Mouse (Mus musculus) megakaryocyte-erythroid progenitor cell, adult 5-6 weeks (primary cell): ENCODE measurements at regions not wholly inside any gene's neighbourhood (a gene's known extent, or its start where the extent isn't known, plus 50 kb on each side); places are given as distances from the start of the nearest gene placed in this dataset.

ENCODE experiments used
- ATAC-seq: replicated peaks from 2 replicates; pipeline ENCODE4 v1.8.0; 2016; ENCODE audit warnings: mild to moderate bottlenecking, inconsistent platforms; ENCODE audit not compliant: severe bottlenecking, poor library complexity, low FRiP score, low TSS enrichment

GRCm38 (mm10) chr4:32074399-32075296 lies 110.8 kb downstream of the Map3k7 start:
- no peak for ATAC-seq

DNA sequence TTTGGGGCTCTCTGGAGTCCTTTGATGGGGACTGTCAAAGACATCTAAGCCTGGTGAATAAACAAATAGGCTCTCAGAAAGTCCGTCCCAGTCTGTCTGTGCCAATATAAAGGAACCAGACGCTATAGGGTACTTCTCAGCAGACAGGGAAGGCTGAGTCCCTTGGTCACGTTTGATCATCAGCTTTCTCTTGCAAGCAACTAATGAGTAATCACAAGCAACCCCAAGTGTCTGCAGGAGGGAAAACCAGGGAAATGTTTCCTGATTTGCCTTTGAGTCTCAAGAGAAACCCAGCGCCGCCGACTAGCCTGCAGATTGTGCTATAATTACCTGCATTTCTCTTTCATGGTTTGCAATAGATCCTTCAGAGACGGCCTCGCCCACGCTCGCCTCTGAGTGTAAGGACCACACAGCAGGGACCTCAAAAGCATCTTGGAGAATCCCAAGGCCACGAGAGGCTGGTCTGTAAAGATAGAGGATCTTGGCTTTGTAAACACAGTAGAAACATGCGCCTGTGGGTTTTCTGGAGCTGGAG lies 112.6 kb downstream of the Map3k7 start:
- ATAC-seq: no peak

DNA sequence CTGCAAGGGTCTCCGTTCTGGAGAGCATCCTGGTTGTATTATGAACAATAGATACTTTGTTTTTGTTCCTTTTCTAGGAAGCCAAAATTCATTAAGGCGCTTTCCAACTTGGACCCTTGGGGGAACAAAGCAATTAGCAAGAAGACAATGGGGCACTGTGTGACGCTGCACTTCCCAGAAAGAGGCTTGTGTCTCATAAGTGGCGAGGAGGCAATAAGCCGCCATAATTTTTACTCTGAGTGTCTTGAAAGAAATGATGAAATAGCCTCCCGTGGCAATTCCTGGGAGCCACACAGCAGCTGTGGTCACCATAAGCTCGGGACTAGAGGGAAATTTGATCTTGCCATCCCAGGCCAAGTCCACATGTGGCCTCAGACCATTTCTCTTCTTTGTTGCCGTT lies 119.6 kb downstream of the Map3k7 start:
- no peak for ATAC-seq

DNA sequence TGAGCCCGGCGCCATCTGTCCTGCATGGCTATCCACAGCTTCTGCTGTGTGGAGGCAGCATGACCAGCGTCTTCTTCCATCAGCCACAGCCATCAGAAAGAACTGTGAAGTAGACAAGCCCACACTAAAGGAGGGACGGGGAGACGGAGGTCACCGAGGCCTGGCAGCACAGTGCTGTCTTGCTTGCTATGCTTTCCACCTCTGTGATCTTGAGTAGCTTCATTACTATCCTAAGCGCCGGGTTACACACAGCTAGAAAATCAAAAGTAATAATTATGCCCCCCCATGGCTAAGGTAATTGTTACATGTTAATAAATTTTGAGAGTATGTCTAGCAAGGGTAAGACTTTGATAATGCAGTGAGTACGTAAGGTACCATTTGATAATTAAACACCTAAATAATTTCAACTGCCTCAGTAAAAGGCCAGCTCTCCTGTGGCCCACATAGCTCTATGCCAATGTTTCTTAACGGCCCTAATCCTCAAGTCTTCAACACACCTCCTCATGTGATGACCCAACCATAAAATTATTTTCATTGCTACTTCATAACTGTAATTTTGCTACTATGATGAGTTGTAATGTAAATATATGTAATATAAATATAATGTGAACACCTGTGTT lies 120.5 kb downstream of the Map3k7 start:
- ATAC-seq: no peak

DNA sequence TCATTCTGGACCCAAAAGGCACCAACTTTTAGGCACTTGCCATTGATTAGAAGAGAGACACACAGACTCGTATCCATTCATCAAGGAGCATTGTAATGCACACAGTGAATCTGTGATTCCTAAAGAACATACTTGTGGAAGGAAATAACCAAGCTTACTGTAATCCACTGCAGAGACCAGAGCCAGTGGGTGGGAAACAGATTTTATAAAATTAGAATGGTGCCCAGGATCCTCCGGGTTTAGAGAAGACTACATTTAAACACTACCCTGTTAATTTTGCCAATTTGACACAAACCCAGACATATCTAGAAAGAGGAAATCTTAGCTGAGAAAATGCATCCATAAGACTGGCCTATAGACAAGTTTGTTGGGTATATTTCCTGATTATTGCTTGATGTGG lies 121.1 kb downstream of the Map3k7 start:
- no peak for ATAC-seq

GRCm38 (mm10) chr4:32091086-32091485 lies 127.2 kb downstream of the Map3k7 start:
- ATAC-seq: no peak

GRCm38 (mm10) chr4:32092320-32093041 lies 128.6 kb downstream of the Map3k7 start:
- no peak; the same call in 1 of the 2 replicates for ATAC-seq

DNA sequence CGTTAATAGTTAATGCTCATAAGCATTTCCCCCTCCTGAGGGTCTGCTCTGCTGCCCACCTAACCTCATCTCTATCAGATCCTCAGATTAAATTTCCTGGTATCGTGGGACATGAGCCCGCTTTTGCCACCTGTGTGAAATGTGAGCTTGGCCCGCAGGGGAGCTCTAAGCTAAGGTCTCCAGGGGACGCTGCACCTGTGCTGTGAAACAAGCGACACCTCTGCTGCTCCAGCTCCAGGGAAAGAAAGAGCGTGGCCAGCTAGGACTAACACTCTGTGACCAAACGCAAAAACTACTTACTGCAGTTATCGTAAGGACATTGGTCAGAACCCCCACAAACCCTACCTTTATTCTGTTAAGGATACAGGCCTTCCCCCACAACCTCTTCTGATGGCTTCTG lies 134.3 kb downstream of the Map3k7 start:
- no peak for ATAC-seq

GRCm38 (mm10) chr4:32101002-32101401 lies 137.1 kb downstream of the Map3k7 start:
- no peak for ATAC-seq

DNA sequence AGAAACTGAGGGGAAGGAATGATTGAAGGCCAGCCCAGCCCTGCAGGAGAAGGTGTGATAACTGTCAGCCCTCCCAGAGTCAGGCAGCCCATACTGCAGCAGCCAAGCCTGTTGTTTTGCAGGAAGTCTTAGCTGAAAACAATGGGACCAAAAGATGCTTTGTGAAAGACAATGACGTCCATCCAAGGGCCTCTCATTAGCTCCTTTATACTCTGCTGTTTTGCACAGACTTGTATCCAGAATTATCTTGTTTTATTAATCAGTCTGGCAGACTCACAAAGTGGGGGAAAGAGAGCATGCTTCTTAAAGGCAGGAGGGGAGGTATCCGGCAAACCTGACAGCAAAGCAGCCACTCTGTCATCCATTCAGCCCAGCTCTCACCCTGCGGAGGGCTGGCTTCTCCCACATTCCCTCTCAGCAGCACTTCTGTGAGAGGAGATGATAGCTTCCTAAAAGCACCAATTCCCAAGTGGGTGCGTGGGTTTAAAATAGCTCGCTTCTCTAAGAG lies 131.9 kb upstream of the Bach2 start:
- no peak for ATAC-seq

DNA sequence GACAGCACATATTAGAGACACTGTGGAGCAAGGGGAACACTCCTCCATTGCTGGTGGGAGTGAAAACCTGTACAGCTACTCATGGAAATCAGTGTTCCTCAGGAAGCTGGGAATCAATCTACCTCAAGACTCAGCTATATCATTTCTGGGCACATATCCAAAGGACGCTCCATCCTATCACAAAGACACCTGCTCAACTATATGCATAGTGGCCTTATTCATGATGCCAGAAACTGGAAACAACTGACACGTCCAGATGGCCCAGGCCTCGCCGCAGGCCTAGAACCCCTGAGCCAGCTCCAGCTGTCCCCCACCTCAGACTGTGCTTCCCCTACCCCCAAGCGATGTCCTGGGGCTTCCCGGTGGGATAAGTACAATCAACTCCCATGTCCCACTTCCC lies 116.3 kb upstream of the Bach2 start:
- no peak for ATAC-seq

- no peak for ATAC-seq
Observed at GRCm38 (mm10) chr4:32126828-32127227, 111.8 kb upstream of the Bach2 start.

- ATAC-seq: no peak
Observed at GRCm38 (mm10) chr4:32130594-32130993, 108.0 kb upstream of the Bach2 start.

GRCm38 (mm10) chr4:32131819-32132218 lies 106.8 kb upstream of the Bach2 start:
- no peak for ATAC-seq

DNA sequence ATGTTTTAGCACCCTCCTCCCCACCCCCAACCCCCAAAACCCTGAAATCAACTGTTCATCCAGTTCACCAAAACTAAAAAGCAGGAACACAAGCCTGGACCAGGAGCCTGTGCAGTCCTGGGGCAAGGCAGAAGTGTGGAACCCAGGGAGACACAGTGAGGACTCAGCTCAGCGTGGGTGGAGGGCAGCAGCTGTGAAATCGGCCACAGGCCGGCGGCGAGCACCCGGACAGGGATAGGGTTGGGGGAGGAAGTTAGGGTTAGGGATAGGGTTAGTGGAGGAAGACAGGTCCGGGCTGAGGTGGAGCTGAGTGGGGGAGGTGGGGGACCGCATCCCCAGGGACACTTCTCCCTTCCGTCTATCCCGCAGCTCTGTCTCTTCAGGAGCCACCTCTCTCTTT lies 102.5 kb upstream of the Bach2 start:
- ATAC-seq: no peak

DNA sequence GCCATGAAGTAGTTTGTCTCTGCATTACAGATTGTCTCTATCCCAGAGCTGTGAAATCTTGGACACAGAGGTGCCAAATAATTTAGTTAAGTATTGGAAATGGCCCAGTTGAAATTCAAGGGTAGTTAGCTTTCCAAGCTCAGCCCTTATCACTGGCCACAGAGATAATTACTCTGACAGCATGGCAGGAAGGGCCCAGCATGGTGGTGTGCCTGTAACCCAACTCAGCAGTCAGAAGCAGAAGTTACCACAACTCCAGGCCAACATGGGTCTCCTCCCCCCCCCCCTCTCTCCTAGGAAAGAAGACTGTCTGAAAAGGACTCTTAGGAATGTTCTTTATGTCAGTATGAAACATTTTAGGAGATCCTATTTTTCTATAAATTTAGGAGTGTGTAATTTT lies 101.4 kb upstream of the Bach2 start:
- 0 out of 2 replicates have a peak, but pooled peaks have one; percentile 43 for ATAC-seq

- no peak for ATAC-seq
Observed at GRCm38 (mm10) chr4:32137966-32138365, 100.6 kb upstream of the Bach2 start.

DNA sequence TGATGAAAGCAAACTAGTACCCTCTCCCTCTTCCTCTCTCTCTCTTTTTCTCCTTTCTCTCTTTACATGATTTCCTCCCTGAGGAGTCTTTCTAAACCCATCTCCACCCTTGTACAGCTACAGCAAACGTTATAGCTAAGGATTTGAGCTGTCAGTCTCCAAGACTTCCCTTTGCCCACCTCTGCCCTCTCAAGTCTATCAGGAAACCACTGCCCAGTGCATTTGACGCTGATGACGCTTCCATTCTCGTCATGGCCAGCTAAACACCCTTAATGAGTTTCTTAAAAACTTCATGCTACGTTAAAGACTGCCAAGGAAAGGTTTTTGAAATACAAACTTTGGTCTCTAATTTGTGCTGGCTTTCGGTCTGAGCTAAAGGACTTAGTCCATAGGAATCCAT lies 99.0 kb upstream of the Bach2 start:
- no peak for ATAC-seq

DNA sequence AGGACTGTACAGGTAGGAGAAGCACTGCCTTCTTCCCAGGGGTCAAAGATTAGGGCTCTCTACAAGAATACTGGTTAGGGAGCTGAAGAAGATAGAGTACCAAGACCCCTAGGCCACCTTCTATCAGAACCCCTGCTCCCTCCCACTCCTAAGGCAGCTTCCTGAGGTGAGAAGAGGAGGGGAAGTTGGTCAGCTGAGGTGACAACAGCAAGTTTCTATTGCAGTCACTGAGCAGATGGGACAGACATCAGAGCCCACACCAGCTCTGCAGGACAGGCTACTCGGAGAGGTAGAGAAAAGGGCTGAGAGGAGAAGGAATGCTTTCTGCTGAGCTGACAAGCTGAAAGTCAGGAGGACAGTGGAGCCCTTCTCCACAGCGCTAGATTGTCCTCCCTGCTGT lies 98.5 kb upstream of the Bach2 start:
- no peak for ATAC-seq

- ATAC-seq: no peak
Observed at GRCm38 (mm10) chr4:32142198-32142597, 96.4 kb upstream of the Bach2 start.
